Mouse (Mus musculus) gastrocnemius, postnatal 10 days (tissue): ENCODE results near the gene Frmd4a. TPM values are rescaled to one million over a fixed set of nuclear protein-coding genes. Genes with fewer than 3 reads are reported as not detected.
"Not testable (repeated sequence)": the region's sequence is repeated elsewhere in the genome, so short reads cannot be mapped to it uniquely, and the experiment has no call there.

Source experiments
- DNase-seq: peaks from one replicate; pipeline ENCODE4 v3.0.0; 2021; ENCODE audit warnings: mixed read lengths
- total RNA-seq, 2 experiments: library from RNA; stranded (reverse); gene quantifications; 2 replicates each; pipeline ENCODE4 v1.2.3; 2021

The Frmd4a gene
- total RNA-seq, 2 experiments from 2014 or later, result 22.1 to 28.3 TPM

GRCm38 (mm10) chr2:4338290-4338689 lies 320.8 kb downstream of the Frmd4a start:
- not testable (repeated sequence) for DNase-seq

- no peak for DNase-seq
Observed at GRCm38 (mm10) chr2:4339128-4339527, 321.6 kb downstream of the Frmd4a start.

- DNase-seq, result no peak
Observed at GRCm38 (mm10) chr2:4339530-4340218, 322.2 kb downstream of the Frmd4a start.

- DNase-seq, result no peak
Observed at GRCm38 (mm10) chr2:4340378-4340777, 322.9 kb downstream of the Frmd4a start.

GRCm38 (mm10) chr2:4341141-4341540 lies 323.6 kb downstream of the Frmd4a start:
- DNase-seq, result no peak

- no peak for DNase-seq
Observed at GRCm38 (mm10) chr2:4342005-4342404, 324.5 kb downstream of the Frmd4a start.

GRCm38 (mm10) chr2:4344411-4344810 lies 326.9 kb downstream of the Frmd4a start:
- DNase-seq, result no peak

- DNase-seq, result no peak
Observed at GRCm38 (mm10) chr2:4346232-4346631, 328.7 kb downstream of the Frmd4a start.

GRCm38 (mm10) chr2:4346953-4347352 lies 329.4 kb downstream of the Frmd4a start:
- DNase-seq, result no peak

GRCm38 (mm10) chr2:4347782-4348181 lies 330.3 kb downstream of the Frmd4a start:
- DNase-seq, result no peak

- DNase-seq, result no peak
Observed at GRCm38 (mm10) chr2:4348509-4348908, 331.0 kb downstream of the Frmd4a start.

- no peak for DNase-seq
Observed at GRCm38 (mm10) chr2:4356812-4357384, 339.4 kb downstream of the Frmd4a start.

GRCm38 (mm10) chr2:4361981-4362834 lies 344.7 kb downstream of the Frmd4a start:
- DNase-seq, result no peak

GRCm38 (mm10) chr2:4364908-4365307 lies 347.4 kb downstream of the Frmd4a start:
- no peak for DNase-seq

- DNase-seq, result no peak
Observed at GRCm38 (mm10) chr2:4368544-4368943, 351.0 kb downstream of the Frmd4a start.

GRCm38 (mm10) chr2:4370499-4370898 lies 353.0 kb downstream of the Frmd4a start:
- no peak for DNase-seq

- no peak for DNase-seq
Observed at GRCm38 (mm10) chr2:4371341-4371740, 353.8 kb downstream of the Frmd4a start.

- DNase-seq, result no peak
Observed at GRCm38 (mm10) chr2:4378844-4379243, 361.3 kb downstream of the Frmd4a start.

GRCm38 (mm10) chr2:4380435-4380834 lies 362.9 kb downstream of the Frmd4a start:
- no peak for DNase-seq

- DNase-seq, result no peak
Observed at GRCm38 (mm10) chr2:4380926-4381325, 363.4 kb downstream of the Frmd4a start.

GRCm38 (mm10) chr2:4386468-4386867 lies 369.0 kb downstream of the Frmd4a start:
- no peak for DNase-seq

GRCm38 (mm10) chr2:4389330-4389729 lies 371.8 kb downstream of the Frmd4a start:
- no peak for DNase-seq

- DNase-seq, result no peak
Observed at GRCm38 (mm10) chr2:4391091-4391490, 373.6 kb downstream of the Frmd4a start.
